ENCODE assay signal across 9 mouse cellular contexts in genomic region chr2:26555076-26555475, GRCm38 (mm10). TPM values are rescaled to one million over a fixed set of nuclear protein-coding genes. Genes with fewer than 3 reads are reported as not detected.
A peak's percentile ranks its signal among the peaks of the same experiment; 100 is the strongest.
DNase-seq lines count a peak whose midpoint lies in the region; ATAC-seq and TF ChIP-seq lines count a peak whose summit lies in the region.
"Had no signal": no experiment of that assay in that cellular context is flagged by ENCODE, and none has a peak within 500 bp of the region (broad histone marks: within the 10 kb centered on the region; RNA-seq: fewer than 3 reads in every experiment).

No protein-coding gene starts in this region.

- no peaks in the 10 kb centered on the region for H3K27me3 ChIP-seq in liver, adult 2 months (ENCODE audit: control insufficient read depth, insufficient read depth, low read length)
- H3K27me3 ChIP-seq in liver, embryonic 11.5 days (replicated peaks; ENCODE audit: control insufficient read depth, insufficient read depth, low read length): 0 out of 2 replicates have a peak, but pooled peaks cover under 1% of the 10 kb centered on the region

- H3K4me3 ChIP-seq in liver, adult 2 months (ENCODE audit: insufficient read depth, low read depth, low read length): no peak overlapping the region
- no peak overlapping the region for H3K4me3 ChIP-seq in liver, embryonic 11.5 days (ENCODE audit: low read depth, low read length)

- H3K4me2 ChIP-seq in liver, embryonic 11.5 days: no peak overlapping the region

- no peak for TF ChIP-seq CTCF in liver, adult 2 months (IDR thresholded peaks at IDR 0.05; ENCODE audit: low read depth, low read length)

- H3K4me1 ChIP-seq in liver, adult 2 months (ENCODE audit: control insufficient read depth, insufficient read depth, low read length): peaks cover 36% of the 10 kb centered on the region
- peaks cover 14% of the 10 kb centered on the region for H3K4me1 ChIP-seq in liver, embryonic 11.5 days (replicated peaks; ENCODE audit: control insufficient read depth, insufficient read depth, low read length)

- H3K79me2 ChIP-seq in liver, adult 2 months (ENCODE audit: control insufficient read depth, insufficient read depth, low read length): no peaks in the 10 kb centered on the region

- no peak for TF ChIP-seq POLR2A in liver, adult 2 months (IDR thresholded peaks at IDR 0.05; ENCODE audit: extremely low read depth, insufficient read depth, low read length)

- no peak overlapping the region for H3K9ac ChIP-seq in liver, adult 2 months (ENCODE audit: low read depth, low read length)
- H3K9ac ChIP-seq in liver, embryonic 11.5 days (ENCODE audit: low read depth, low read length): no peak overlapping the region

- no peak overlapping the region for H3K27ac ChIP-seq in liver, adult 2 months (replicated peaks; ENCODE audit: insufficient read depth, low read depth, low read length)
- H3K27ac ChIP-seq in liver, embryonic 11.5 days (ENCODE audit: low read depth, low read length): no peak overlapping the region

- peak; percentile 40 for DNase-seq in liver, adult 2 months (ENCODE audit: extremely low read depth, low read depth, low spot score)
- DNase-seq in liver, embryonic 11.5 days (ENCODE audit: low spot score): no peak
- DNase-seq in gastrocnemius, postnatal 36 days: peak; percentile 53 to 58
- peak; percentile 75 to 78 for DNase-seq in kidney, postnatal 36 days
- peak; percentile 65 for DNase-seq in skeletal muscle tissue, adult 2 months (ENCODE audit: low read depth, low spot score)
- no peak for DNase-seq in cerebellum, postnatal 25 days

- no peak for ATAC-seq in liver, embryonic 11.5 days (replicated peaks; ENCODE audit: low FRiP score)
- no peak for ATAC-seq in megakaryocyte, adult 5-6 weeks (ENCODE audit: poor library complexity, severe bottlenecking)

- WGBS in liver, adult 2 months: 48% methylated on average over 4 of the region's 4 CpGs
- WGBS in liver, embryonic 11.5 days: 79% methylated on average over 4 of the region's 4 CpGs

- intact Hi-C loops in gastrocnemius, postnatal 36 days (cut with DNase I): no loop called here

- no peaks in the 10 kb centered on the region for H3K36me3 ChIP-seq in liver, adult 2 months (ENCODE audit: control insufficient read depth, insufficient read depth, low read length)
- H3K36me3 ChIP-seq in liver, embryonic 11.5 days (ENCODE audit: control insufficient read depth, insufficient read depth, low read length): no peaks in the 10 kb centered on the region

- H3K9me3 ChIP-seq in liver, embryonic 11.5 days (ENCODE audit: control insufficient read depth, low read length): no peaks in the 10 kb centered on the region

RNA-seq across cellular contexts. Expression of gene Egfl7, which starts 24.7 kb away (rescaled TPM):
- 58.6 and 67.0 TPM in 2 replicates for total RNA-seq in liver, adult 2 months (2014; rRNA removed)
- polyA plus RNA-seq in liver, adult 2 months (2012; rRNA removed): 60.7 and 90.0 TPM in 2 replicates
- polyA plus RNA-seq in liver, embryonic 11.5 days (2014; fragmentation: Nextera tagmentation; extraction: Ambion mirVana): 161 and 181 TPM in 2 replicates
- total RNA-seq in gastrocnemius, postnatal 36 days (2021): 10 to 100 TPM; 50.0 to 62.2 TPM
- 1.6 and 3.1 TPM in 2 replicates for total RNA-seq in megakaryocyte, adult 5-6 weeks (2015)
- total RNA-seq in megakaryocyte, adult 5-6 weeks (2017): 3.7 and 3.9 TPM in 2 replicates

RNA-seq across cellular contexts. Expression of gene Gm20532, which starts 31.4 kb away (rescaled TPM):
- total RNA-seq in liver, adult 2 months (2014; rRNA removed): not detected in 2 replicates
- polyA plus RNA-seq in liver, adult 2 months (2012; rRNA removed): not detected in 2 replicates
- not detected in 2 replicates for polyA plus RNA-seq in liver, embryonic 11.5 days (2014; fragmentation: Nextera tagmentation; extraction: Ambion mirVana)
- total RNA-seq in gastrocnemius, postnatal 36 days (2021): not detected
- total RNA-seq in megakaryocyte, adult 5-6 weeks (2015): 0.36 TPM in 1 of 2 replicates, not detected in the other
- not detected in 2 replicates for total RNA-seq in megakaryocyte, adult 5-6 weeks (2017)
- polyA plus RNA-seq: embryonic facial prominence, embryonic 14.5 days; stomach, embryonic 14.5 days had no signal

RNA-seq across cellular contexts. Expression of gene Notch1, which starts 38.6 kb away (rescaled TPM):
- 6.2 and 13.8 TPM in 2 replicates for total RNA-seq in liver, adult 2 months (2014; rRNA removed)
- 9.1 and 9.7 TPM in 2 replicates for polyA plus RNA-seq in liver, adult 2 months (2012; rRNA removed)
- polyA plus RNA-seq in liver, embryonic 11.5 days (2014; fragmentation: Nextera tagmentation; extraction: Ambion mirVana): 7.1 and 10.5 TPM in 2 replicates
- total RNA-seq in gastrocnemius, postnatal 36 days (2021): 1 to 10 TPM; 7.7 to 8.0 TPM
- total RNA-seq in megakaryocyte, adult 5-6 weeks (2015): 37.6 and 43.0 TPM in 2 replicates
- total RNA-seq in megakaryocyte, adult 5-6 weeks (2017): 22.3 and 48.3 TPM in 2 replicates

RNA-seq across cellular contexts. Expression of gene Agpat2, which starts 49.1 kb away (rescaled TPM):
- 116 and 153 TPM in 2 replicates for total RNA-seq in liver, adult 2 months (2014; rRNA removed)
- polyA plus RNA-seq in liver, adult 2 months (2012; rRNA removed): 421 and 511 TPM in 2 replicates
- 36.1 and 40.1 TPM in 2 replicates for polyA plus RNA-seq in liver, embryonic 11.5 days (2014; fragmentation: Nextera tagmentation; extraction: Ambion mirVana)
- total RNA-seq in gastrocnemius, postnatal 36 days (2021): 1 to 10 TPM; 5.6 to 5.9 TPM
- 37.0 and 41.9 TPM in 2 replicates for total RNA-seq in megakaryocyte, adult 5-6 weeks (2015)
- total RNA-seq in megakaryocyte, adult 5-6 weeks (2017): 38.1 and 43.6 TPM in 2 replicates

Comparison
In these comparisons a context has a peak if more than half of its experiments do, and no peak if none do; other contexts are left out.
1. DNase-seq: peak in liver, adult 2 months (single experiment), gastrocnemius, postnatal 36 days (2 of 2), kidney, postnatal 36 days (2 of 2) and skeletal muscle tissue, adult 2 months (single experiment); none in liver, embryonic 11.5 days (single experiment) and cerebellum, postnatal 25 days (0 of 2).
2. RNA of gene Egfl7, which starts 24.7 kb away (total RNA-seq): 50.0 to 62.2 TPM in gastrocnemius, postnatal 36 days and 58.6 to 67.0 TPM in liver, adult 2 months; 1.6 to 3.9 TPM in megakaryocyte, adult 5-6 weeks; every median in the first group is over 10 times any median in the second.